Mouse (Mus musculus): ENCODE data around the gene Farp1. TPM values are rescaled to one million over a fixed set of nuclear protein-coding genes. Genes with fewer than 3 reads are reported as not detected.
A peak's percentile ranks its signal among the peaks of the same experiment; 100 is the strongest.

Farp1 gene
- total RNA-seq, 4 experiments from 2014 or later: 3.7 to 6.8 (median 4.1) TPM

DNA sequence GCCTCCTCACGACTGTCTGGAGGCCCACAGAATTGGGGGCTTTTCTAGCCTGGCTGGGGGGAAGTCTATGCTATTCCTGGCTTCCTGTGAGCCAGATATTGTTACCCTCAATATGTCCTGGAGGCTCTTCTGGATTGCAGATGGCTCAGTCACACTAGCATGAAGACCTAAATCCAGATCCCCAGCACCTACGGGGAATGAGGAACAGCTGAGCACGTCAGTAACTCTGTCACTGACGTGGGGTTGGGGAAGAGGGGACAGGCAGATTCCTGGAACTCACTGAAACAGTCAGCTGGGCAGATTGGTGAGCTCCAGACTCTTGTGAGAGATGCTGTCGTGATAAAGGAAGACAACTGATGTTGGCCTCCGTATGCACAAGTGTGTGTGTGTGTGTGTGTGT lies 181.7 kb downstream of the Farp1 start:
- no peak for DNase-seq (ENCODE audit: low spot score in 2 of 2)

GRCm38 (mm10) chr14:121218620-121219019 lies 183.6 kb downstream of the Farp1 start:
- DNase-seq (ENCODE audit: low spot score in 2 of 2): no peak

GRCm38 (mm10) chr14:121219226-121220039 lies 184.4 kb downstream of the Farp1 start:
- DNase-seq (ENCODE audit: low spot score in 2 of 2): no peak

DNA sequence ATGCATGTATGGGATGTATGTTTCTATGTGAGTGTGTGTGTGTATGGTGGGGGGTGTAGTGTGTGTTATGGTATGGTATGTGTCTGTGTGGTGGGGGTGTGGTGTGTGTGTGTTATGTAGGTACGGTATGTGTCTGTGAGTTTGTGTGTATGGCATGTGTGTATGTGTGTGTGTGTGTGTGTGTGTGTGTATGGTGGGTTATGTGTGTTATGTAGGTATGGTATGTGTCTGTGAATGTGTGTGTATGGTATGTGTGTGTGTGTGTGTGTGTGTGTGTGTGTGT lies 185.0 kb downstream of the Farp1 start:
- no peak for DNase-seq (ENCODE audit: low spot score in 2 of 2)

- peak; percentile 46 to 54 for DNase-seq (ENCODE audit: low spot score in 2 of 2)
Observed at GRCm38 (mm10) chr14:121220723-121221122, 185.7 kb downstream of the Farp1 start.

GRCm38 (mm10) chr14:121225804-121226203 lies 190.8 kb downstream of the Farp1 start:
- peak; percentile 16 to 30 for DNase-seq (ENCODE audit: low spot score in 2 of 2)

GRCm38 (mm10) chr14:121229036-121229773 lies 194.2 kb downstream of the Farp1 start:
- no peak for DNase-seq (ENCODE audit: low spot score in 2 of 2)

DNA sequence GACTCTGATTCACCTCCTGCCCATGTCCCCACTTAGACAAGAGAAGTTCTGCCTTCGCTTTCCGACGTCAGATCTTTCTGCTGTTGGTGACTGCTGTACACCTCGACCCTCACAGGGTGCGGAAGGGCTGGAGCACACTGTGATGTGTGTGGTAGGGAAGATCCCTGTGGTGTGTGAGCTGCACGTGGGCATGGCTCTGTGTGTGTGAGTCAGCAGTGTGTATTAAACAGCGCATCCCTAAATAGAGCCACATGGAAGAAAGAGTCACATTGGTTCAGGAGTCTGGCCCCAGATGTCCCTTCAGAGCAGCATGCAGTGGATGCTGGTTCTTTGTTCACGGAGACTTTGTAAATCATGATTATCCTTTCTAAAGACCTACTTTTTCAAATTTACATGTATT lies 196.2 kb downstream of the Farp1 start:
- no peak for DNase-seq (ENCODE audit: low spot score in 2 of 2)

DNA sequence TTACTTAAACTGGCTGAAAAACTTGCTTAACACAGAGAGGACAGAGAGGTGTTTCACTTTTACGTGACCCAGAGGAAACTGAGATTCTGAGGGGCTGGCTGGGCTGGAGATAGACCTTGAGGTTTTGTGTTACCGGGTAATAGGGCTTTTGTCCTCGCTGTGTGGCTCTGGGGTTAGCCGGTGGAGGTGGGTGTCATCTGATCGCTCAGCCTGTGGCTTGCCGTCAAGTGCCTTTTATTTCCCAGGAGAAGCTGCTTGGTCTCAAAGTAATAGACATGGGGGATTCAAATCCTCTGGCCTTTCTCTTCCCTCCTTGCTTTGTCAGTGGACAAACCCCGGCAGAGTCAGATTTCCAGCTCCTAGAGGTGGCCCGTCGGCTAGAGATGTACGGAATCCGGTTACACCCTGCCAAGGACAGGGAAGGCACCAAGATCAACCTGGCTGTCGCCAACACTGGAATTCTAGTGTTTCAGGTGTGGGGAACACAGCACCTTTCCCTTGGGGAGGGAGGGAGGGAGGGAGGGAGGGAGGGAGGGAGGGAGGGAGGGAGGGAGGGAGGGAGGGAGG lies 199.8 kb downstream of the Farp1 start:
- DNase-seq (ENCODE audit: low spot score in 2 of 2): no peak

DNA sequence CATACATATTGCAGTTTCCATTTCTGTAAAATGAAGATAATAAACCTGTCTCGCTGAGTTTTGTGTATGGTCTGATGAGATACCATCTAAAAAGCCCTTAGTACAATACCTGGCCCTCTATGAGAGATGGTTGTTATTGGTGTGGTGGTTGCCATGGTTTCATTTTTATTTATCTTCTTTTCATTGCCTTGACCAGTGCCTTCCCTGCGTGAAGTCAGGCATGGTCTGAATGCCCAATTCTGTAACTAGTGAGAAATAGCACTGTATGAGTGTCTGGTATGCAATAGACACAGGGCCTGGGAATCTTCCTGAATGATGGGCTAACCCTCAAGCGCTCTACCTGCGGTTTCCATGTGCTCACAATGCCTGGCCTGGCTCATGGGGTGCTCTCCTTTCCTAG lies 201.7 kb downstream of the Farp1 start:
- DNase-seq (ENCODE audit: low spot score in 2 of 2): no peak

DNA sequence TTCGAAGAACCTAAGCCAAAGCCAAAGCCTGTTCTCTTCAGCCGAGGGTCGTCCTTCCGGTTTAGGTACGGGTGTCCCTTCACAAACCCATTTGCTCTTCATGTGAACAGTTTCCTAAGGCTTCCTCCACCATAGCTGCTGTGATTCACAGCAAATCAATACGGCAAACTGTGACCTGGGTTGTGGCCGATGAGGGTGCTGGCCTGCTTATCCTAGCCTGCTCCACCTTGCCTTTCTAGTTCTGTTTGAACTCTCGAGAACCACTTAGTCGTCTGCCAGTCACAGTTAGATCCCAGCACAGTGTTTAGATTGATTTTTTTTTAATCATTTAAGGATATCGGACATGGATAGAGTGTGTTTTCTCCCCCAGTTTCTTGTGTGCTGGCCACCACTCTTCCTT lies 203.7 kb downstream of the Farp1 start:
- DNase-seq (ENCODE audit: low spot score in 2 of 2): no peak

- no peak for DNase-seq (ENCODE audit: low spot score in 2 of 2)
Observed at GRCm38 (mm10) chr14:121239386-121239785, 204.4 kb downstream of the Farp1 start.

GRCm38 (mm10) chr14:121244104-121244503 lies 209.1 kb downstream of the Farp1 start:
- DNase-seq (ENCODE audit: low spot score in 2 of 2): no peak

DNA sequence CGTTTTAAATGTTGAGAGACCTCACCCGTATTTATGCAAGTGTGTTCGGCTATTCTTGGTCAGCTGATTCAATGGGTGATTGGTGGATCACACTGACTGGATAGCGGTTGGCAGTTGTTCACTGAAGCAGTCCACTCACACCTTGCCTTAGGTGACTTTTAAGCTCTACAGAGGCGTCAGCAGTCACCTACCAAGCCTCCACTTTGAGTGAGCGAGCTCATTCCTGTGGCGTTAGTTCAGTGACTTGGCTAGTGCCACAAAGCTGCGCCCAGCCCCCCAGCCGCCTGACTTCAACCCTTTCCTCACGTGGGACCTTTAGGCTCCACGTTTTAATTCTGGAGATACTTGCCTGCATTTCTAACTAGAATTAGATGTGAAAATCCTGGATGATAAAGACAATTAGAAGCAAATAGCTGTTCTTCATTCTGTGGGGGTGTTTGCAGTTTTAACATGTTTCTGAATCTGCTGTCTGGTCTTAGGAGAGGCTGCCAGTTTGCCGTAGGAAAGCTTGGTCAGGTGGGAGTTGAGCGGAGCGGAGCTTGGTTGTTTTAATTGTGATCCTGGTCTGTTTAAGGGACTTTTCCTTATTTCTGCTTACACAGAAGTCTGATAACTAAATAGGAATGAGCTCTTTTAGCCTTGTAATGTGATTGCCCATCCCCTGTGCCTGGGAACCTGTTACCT lies 211.2 kb downstream of the Farp1 start:
- DNase-seq (ENCODE audit: low spot score in 2 of 2): no peak

DNA sequence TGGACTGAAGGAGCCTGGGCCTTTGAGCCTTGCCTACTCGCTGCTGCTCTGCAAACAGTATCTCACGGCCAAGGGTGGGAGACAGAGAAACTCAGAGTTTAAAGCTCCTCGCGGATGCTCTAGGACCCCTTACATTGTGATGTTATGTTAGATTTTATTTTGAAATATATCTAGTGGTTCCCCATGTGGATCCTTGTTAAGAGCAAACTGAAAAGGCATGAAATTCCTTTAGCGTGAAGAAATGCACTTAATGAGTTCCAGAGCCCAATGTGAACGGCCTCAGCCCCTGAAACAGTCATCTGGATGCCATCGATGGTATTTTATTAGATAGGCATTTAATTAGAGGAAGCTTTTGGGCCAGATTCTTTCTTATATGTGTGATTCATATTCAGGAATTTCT lies 212.3 kb downstream of the Farp1 start:
- no peak for DNase-seq (ENCODE audit: low spot score in 2 of 2)

DNA sequence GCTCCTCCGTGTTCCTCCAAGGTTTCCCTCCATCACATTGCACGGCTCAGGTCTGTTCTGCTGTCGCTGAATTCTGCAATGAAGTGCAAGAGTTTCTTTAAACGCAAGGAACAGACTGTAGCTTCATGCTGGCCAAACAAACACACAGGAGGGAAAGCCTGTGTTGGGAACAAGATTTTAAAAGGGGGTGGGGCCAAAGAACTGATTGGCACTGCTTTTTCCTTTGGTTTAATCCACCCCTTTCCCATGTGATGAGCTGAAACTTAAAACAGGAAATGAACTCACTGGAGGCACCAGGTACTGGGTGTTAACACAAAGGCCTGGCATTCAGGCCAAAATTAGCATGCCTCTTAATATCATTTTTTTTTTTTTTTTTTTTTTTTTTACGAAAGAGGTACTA lies 213.3 kb downstream of the Farp1 start:
- no peak for DNase-seq (ENCODE audit: low spot score in 2 of 2)

DNA sequence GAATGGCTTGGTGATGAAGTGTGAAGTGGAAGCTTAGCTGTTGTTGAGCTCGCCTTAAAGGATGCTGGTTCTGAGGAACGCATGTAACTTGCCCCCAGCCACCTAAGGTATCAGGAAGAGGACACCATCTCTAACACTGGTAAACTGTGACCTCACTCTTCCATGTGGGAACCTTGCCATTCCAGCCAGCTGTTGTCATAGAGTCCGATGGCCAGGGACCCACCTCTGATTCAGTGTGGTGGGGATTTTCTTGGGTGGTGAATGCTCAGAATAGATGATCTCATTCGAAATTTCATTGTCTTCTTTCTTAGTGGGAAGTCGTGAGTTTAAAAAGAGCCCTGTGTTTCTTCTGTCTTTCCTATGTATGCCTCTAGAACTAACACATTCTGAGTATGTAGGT lies 216.1 kb downstream of the Farp1 start:
- DNase-seq (ENCODE audit: low spot score in 2 of 2): no peak

- DNase-seq (ENCODE audit: low spot score in 2 of 2): no peak
Observed at GRCm38 (mm10) chr14:121251708-121252107, 216.7 kb downstream of the Farp1 start.

DNA sequence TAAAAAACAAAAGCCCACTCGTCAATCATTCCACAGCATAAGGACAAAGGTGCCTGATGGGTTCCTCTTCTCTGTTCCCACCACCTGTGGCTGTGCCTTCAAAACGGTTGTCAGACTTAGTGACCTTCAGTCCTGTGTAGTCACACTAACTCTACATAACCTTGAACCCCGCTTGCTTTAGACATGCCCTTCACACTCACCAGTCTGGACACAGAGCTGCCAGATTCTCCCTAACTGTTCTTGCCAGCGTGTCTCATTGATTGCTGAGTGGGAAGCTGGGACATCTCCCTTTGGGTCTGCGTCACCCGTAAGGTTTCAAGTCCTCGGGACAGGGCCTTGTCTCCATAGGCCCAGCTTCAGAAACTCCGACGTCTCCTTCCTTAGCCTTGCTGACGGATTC lies 217.5 kb downstream of the Farp1 start:
- DNase-seq (ENCODE audit: low spot score in 2 of 2): no peak

DNA sequence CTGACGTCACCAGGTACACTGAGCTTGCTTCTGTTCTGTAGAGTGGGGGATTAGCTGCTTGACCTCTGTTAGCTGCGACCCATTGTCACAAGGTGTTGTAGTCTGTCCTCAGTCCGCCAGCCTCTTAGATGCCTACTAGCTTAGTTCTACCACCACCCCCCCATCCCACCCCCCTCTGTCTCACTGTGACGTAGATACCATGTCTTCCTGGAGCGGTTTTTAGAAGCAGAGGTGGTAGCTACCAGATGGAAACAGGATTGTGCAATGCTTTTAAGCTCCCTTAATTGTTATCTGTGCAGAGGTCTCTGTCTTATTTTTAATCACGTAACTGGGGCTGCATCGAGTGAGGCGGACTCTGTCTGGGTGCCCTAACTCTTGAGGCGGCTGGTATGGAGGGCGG lies 219.9 kb downstream of the Farp1 start:
- no peak for DNase-seq (ENCODE audit: low spot score in 2 of 2)

DNA sequence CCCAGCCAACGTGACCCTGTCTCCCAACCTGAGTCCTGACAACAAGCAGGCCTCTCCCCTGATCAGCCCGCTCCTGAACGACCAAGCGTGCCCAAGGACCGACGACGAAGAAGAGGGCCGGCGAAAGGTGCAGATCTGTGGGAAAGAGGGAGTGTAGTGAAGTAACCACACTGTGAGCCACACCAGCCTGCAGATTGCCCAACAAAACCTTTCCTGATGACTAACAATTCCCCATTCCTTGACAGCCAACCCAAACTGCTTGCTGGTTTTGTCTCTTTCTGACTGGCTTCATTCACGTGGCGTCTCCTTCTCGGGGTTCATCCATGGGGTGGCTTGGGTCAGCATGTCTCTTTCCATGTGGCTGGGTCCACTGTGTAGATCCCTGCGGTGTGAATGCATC lies 220.5 kb downstream of the Farp1 start:
- no peak for DNase-seq (ENCODE audit: low spot score in 2 of 2)

GRCm38 (mm10) chr14:121256896-121257295 lies 221.9 kb downstream of the Farp1 start:
- DNase-seq (ENCODE audit: low spot score in 2 of 2): no peak

Data from gastrocnemius, adult 8-10 months (tissue).